Mouse (Mus musculus) testis, adult 2 months (tissue): ENCODE measurements around the gene Cyp2a4. TPM values are rescaled to one million over a fixed set of nuclear protein-coding genes. Genes with fewer than 3 reads are reported as not detected.

Experiments used
- polyA plus RNA-seq: library from polyadenylated mRNA; depleted of rRNA; stranded (reverse); fragments of >200 nt; gene quantifications from 2 replicates; pipeline ENCODE4 v1.2.3, GENCODE M21; 2012; rRNA removed

Gene Cyp2a4
- polyA plus RNA-seq, 1 experiment = not detected

Other genes with a start within 250 kb of the Cyp2a4 start
- gene Cyp2b13, start 245.7 kb upstream of the Cyp2a4 start, polyA plus RNA-seq = not detected in 2 replicates
- gene Cyp2b9, start 133.8 kb upstream of the Cyp2a4 start, polyA plus RNA-seq = not detected in 2 replicates
- gene Vmn1r184, start 46.8 kb upstream of the Cyp2a4 start, polyA plus RNA-seq = not detected in 2 replicates
- not detected in 2 replicates for gene Nlrp9c, start 96.5 kb downstream of the Cyp2a4 start, polyA plus RNA-seq
- gene Nlrp4a, start 127.9 kb downstream of the Cyp2a4 start, polyA plus RNA-seq = 0.02 TPM in 1 of 2 replicates, not detected in the other
- not detected in 2 replicates for gene Nlrp9a, start 227.9 kb downstream of the Cyp2a4 start, polyA plus RNA-seq